ENCODE assay signal across 11 mouse cellular contexts in the genomic region with DNA sequence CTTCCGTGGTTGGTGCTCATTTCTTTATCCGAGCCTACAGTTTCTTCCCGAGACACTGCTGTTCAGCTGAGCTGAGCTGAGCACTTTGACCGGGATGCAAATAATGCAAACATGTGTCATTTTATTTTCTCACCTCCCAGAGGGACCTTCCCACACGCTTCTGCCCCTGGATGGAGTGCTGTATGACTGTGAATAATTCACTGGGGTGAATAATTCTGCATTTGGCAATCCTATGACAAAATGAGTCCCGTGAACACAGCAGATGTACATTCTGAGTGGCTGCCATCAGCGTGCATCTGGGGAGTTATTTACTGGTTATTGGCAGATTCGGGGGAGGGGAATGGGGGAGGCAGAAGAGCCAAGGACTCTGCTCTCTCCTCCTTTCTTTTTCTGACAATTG.
DNase-seq lines count a peak whose midpoint lies in the region; ATAC-seq and TF ChIP-seq lines count a peak whose summit lies in the region.
"Had no signal": no experiment of that assay in that cellular context is flagged by ENCODE, and none has a peak within 500 bp of the region (broad histone marks: within the 10 kb centered on the region; RNA-seq: fewer than 3 reads in every experiment).

No protein-coding gene starts in this region.

- H3K27me3 ChIP-seq in forebrain, embryonic 13.5 days, result no peaks in the 10 kb centered on the region
- H3K27me3 ChIP-seq in forebrain, embryonic 11.5 days (ENCODE audit: control insufficient read depth, insufficient read depth, low read length), result no peaks in the 10 kb centered on the region
- no peaks in the 10 kb centered on the region for H3K27me3 ChIP-seq in CH12.LX (replicated peaks)
- H3K27me3 ChIP-seq in forebrain, embryonic 14.5 days (replicated peaks; ENCODE audit: control insufficient read depth, insufficient read depth, low read length), result no peaks in the 10 kb centered on the region

- in situ Hi-C loops in CH12.LX (cut with MboI; ENCODE audit: low pct_ligation_motif_present, low pct_unique_long_range_greater_than_20kb, low sequenced_read_pairs), result no loop called here

- H3K79me2 ChIP-seq in CH12.LX (replicated peaks; ENCODE audit: control insufficient read depth, extremely low read depth, insufficient read depth, poor library complexity, severe bottlenecking), result no peaks in the 10 kb centered on the region

- ATAC-seq in forebrain, embryonic 13.5 days, result peak; percentile 86
- ATAC-seq in forebrain, embryonic 11.5 days (replicated peaks; ENCODE audit: low FRiP score), result no peak
- peak; percentile 82 for ATAC-seq in forebrain, embryonic 14.5 days
- no peak for ATAC-seq in CD4-positive, CD25-positive, alpha-beta regulatory T cell, adult 4 months
- ATAC-seq in granulocyte monocyte progenitor cell, adult 5-6 weeks (replicated peaks; ENCODE audit: poor library complexity, severe bottlenecking), result no peak
- ATAC-seq: activated CD4-positive, CD25-positive, alpha-beta regulatory T cell, adult 4 months had no signal

- H3K9me3 ChIP-seq in forebrain, embryonic 13.5 days (replicated peaks), result no peaks in the 10 kb centered on the region
- no peaks in the 10 kb centered on the region for H3K9me3 ChIP-seq in forebrain, embryonic 11.5 days (ENCODE audit: control insufficient read depth, low read length)
- H3K9me3 ChIP-seq in CH12.LX (replicated peaks; ENCODE audit: low read length), result no peaks in the 10 kb centered on the region
- H3K9me3 ChIP-seq in forebrain, embryonic 14.5 days (replicated peaks; ENCODE audit: control insufficient read depth, low read length), result no peaks in the 10 kb centered on the region

- peak overlapping the region; percentile 77 for H3K27ac ChIP-seq in forebrain, embryonic 13.5 days
- H3K27ac ChIP-seq in forebrain, embryonic 11.5 days (ENCODE audit: low read depth, low read length), result no peak overlapping the region
- no peak overlapping the region for H3K27ac ChIP-seq in CH12.LX (ENCODE audit: insufficient read depth, low read depth)
- H3K27ac ChIP-seq in forebrain, embryonic 14.5 days (ENCODE audit: low read depth, low read length), result peak overlapping the region; percentile 65

- no peaks in the 10 kb centered on the region for H3K36me3 ChIP-seq in forebrain, embryonic 13.5 days (ENCODE audit: poor library complexity, severe bottlenecking)
- H3K36me3 ChIP-seq in forebrain, embryonic 11.5 days (ENCODE audit: control insufficient read depth, insufficient read depth, low read length), result no peaks in the 10 kb centered on the region
- no peaks in the 10 kb centered on the region for H3K36me3 ChIP-seq in CH12.LX (replicated peaks in 1 of 2; ENCODE audit: control insufficient read depth in 1 of 2, insufficient read depth in 1 of 2, low read length in 1 of 2)
- H3K36me3 ChIP-seq in forebrain, embryonic 14.5 days (ENCODE audit: control insufficient read depth, insufficient read depth, low read length), result no peaks in the 10 kb centered on the region

- dilution Hi-C loops in CH12.LX (cut with MboI; ENCODE audit: extremely low pct_ligation_motif_present, extremely low pct_unique_long_range_greater_than_20kb, low sequenced_read_pairs), result no loop called here

- no peak for DNase-seq in forebrain, embryonic 11.5 days (ENCODE audit: low spot score)
- no peak for DNase-seq in CH12.LX (ENCODE audit: extremely low read depth)
- peak; percentile 82 for DNase-seq in forebrain, embryonic 14.5 days (ENCODE audit: low spot score)
- peak; percentile 83 for DNase-seq in layer of hippocampus, adult 9-11 months
- no peak for DNase-seq in spleen, adult 18-20 months
- DNase-seq: kidney, adult 11 months; liver had no signal

- peak overlapping the region; percentile 10 for H3K4me2 ChIP-seq in forebrain, embryonic 13.5 days
- no peak overlapping the region for H3K4me2 ChIP-seq in forebrain, embryonic 11.5 days (ENCODE audit: low read depth, low read length, severe bottlenecking)
- peak overlapping the region; percentile 74 for H3K4me2 ChIP-seq in CH12.LX (ENCODE audit: insufficient read depth, low read depth, poor library complexity, severe bottlenecking)
- no peak overlapping the region for H3K4me2 ChIP-seq in forebrain, embryonic 14.5 days (ENCODE audit: low read length)

- no peak overlapping the region for H3K4me3 ChIP-seq in forebrain, embryonic 13.5 days
- H3K4me3 ChIP-seq in forebrain, embryonic 11.5 days (ENCODE audit: low read depth, low read length), result no peak overlapping the region
- H3K4me3 ChIP-seq in CH12.LX (replicated peaks in 1 of 3; ENCODE audit: low read depth in 2 of 3, low read length in 2 of 3, poor library complexity in 1 of 3), result peak overlapping the region in 1 of 3 experiments; percentile 15
- H3K4me3 ChIP-seq in forebrain, embryonic 14.5 days (ENCODE audit: low read depth, low read length), result no peak overlapping the region

- no peak overlapping the region for H3K9ac ChIP-seq in forebrain, embryonic 13.5 days
- H3K9ac ChIP-seq in forebrain, embryonic 11.5 days (ENCODE audit: low read length), result no peak overlapping the region
- H3K9ac ChIP-seq in CH12.LX (ENCODE audit: insufficient read depth, low read depth), result no peak overlapping the region
- H3K9ac ChIP-seq in forebrain, embryonic 14.5 days (ENCODE audit: low read length), result 0 out of 2 replicates have a peak overlapping the region, but pooled peaks have one; percentile 4

- no peak for TF ChIP-seq POLR2A in CH12.LX (IDR thresholded peaks at IDR 0.05; ENCODE audit: low read depth, low read length)

- peaks cover 32% of the 10 kb centered on the region for H3K4me1 ChIP-seq in forebrain, embryonic 13.5 days
- H3K4me1 ChIP-seq in forebrain, embryonic 11.5 days (replicated peaks; ENCODE audit: control insufficient read depth, insufficient read depth, low read length), result no peaks in the 10 kb centered on the region
- H3K4me1 ChIP-seq in CH12.LX (ENCODE audit: control insufficient read depth in 1 of 2, insufficient read depth in 2 of 2), result peaks cover 19 to 48% of the 10 kb centered on the region in 2 experiments
- peaks cover 23% of the 10 kb centered on the region for H3K4me1 ChIP-seq in forebrain, embryonic 14.5 days (ENCODE audit: control insufficient read depth, insufficient read depth, low read length)

- TF ChIP-seq CTCF in CH12.LX (conservative IDR thresholded peaks at IDR 0.05 in 1 of 2, IDR thresholded peaks at IDR 0.05 in 1 of 2; ENCODE audit: low read depth in 2 of 2, low read length in 2 of 2), result no peak

- no peak for TF ChIP-seq RAD21 in CH12.LX (IDR thresholded peaks at IDR 0.05; ENCODE audit: low read depth, low read length)

- TF ChIP-seq EP300 in CH12.LX (IDR thresholded peaks at IDR 0.05; ENCODE audit: low read length), result no peak

- WGBS in forebrain, embryonic 13.5 days, result 51% methylated on average over 8 of the region's 8 CpGs
- 71% methylated on average over 8 of the region's 8 CpGs for WGBS in forebrain, embryonic 11.5 days
- WGBS in forebrain, embryonic 14.5 days, result 46% methylated on average over 8 of the region's 8 CpGs

TF ChIP-seq in CH12.LX, 34 proteins besides CTCF, POLR2A, EP300 and RAD21:
- TF ChIP-seq CHD2 (IDR thresholded peaks at IDR 0.05; ENCODE audit: low read length), result 0 out of 2 replicates have a peak, but pooled peaks have one; percentile 23
- peak; percentile 45; the same call in 1 of the 2 replicates for TF ChIP-seq ELF1 (IDR thresholded peaks at IDR 0.05; ENCODE audit: low read depth, low read length)
- TF ChIP-seq ETS1 (conservative IDR thresholded peaks at IDR 0.05; ENCODE audit: low read depth, low read length), result peak; percentile 70
- TF ChIP-seq POLR2AphosphoS2 (IDR thresholded peaks at IDR 0.05; ENCODE audit: low read depth, low read length), result no peak
- peak; percentile 28; the same call in 1 of the 2 replicates for TF ChIP-seq MXI1 (IDR thresholded peaks at IDR 0.05; ENCODE audit: low read depth, low read length)
- TF ChIP-seq NELFE (IDR thresholded peaks at IDR 0.05; ENCODE audit: low read depth, low read length), result 0 out of 2 replicates have a peak, but pooled peaks have one; percentile 20
- no peak for TF ChIP-seq ZC3H11A (IDR thresholded peaks at IDR 0.05; ENCODE audit: low read depth, low read length)

Comparison
In these comparisons a context has a peak if more than half of its experiments do, and no peak if none do; other contexts are left out.
1. ATAC-seq: peak in forebrain, embryonic 13.5 days (single experiment) and forebrain, embryonic 14.5 days (single experiment); none in forebrain, embryonic 11.5 days (single experiment), CD4-positive, CD25-positive, alpha-beta regulatory T cell, adult 4 months (single experiment) and granulocyte monocyte progenitor cell, adult 5-6 weeks (single experiment).
2. H3K27ac ChIP-seq: peak in forebrain, embryonic 13.5 days (single experiment) and forebrain, embryonic 14.5 days (single experiment); none in forebrain, embryonic 11.5 days (single experiment) and CH12.LX (single experiment).
3. H3K4me2 ChIP-seq: peak in forebrain, embryonic 13.5 days (single experiment) and CH12.LX (single experiment); none in forebrain, embryonic 11.5 days (single experiment) and forebrain, embryonic 14.5 days (single experiment).
4. DNase-seq: peak in forebrain, embryonic 14.5 days (single experiment) and layer of hippocampus, adult 9-11 months (single experiment); none in forebrain, embryonic 11.5 days (single experiment), CH12.LX (single experiment) and spleen, adult 18-20 months (0 of 2).